Mouse (Mus musculus) lung, embryonic 15.5 days (tissue): ENCODE measurements at regions not wholly inside any gene's neighbourhood (a gene's known extent, or its start where the extent isn't known, plus 50 kb on each side); places are given as distances from the start of the nearest gene placed in this dataset.

Experiments
- ATAC-seq: fragments of 200-750 bp; cut with Nextera tagmentation; 2 replicates; pipeline ENCODE4 v1.8.0; 2017; ENCODE audit warnings: moderate number of reproducible peaks, borderline replicate concordance; ENCODE audit not compliant: low FRiP score, low TSS enrichment; ENCODE audit errors: extremely low read depth
- H3K27ac ChIP-seq: fragments of 300-500 bp; sonication (generic); 2 replicates; pipeline ENCODE4 v1.5.1; 2015; ENCODE audit warnings: moderate library complexity, mild to moderate bottlenecking, inconsistent platforms
- H3K27me3 ChIP-seq: fragments of 300-500 bp; sonication (generic); 2 replicates; pipeline ENCODE4 v1.6.1; 2015; ENCODE audit warnings: inconsistent platforms
- H3K36me3 ChIP-seq: fragments of 300-500 bp; sonication (generic); 2 replicates; pipeline ENCODE4 v1.6.1; 2015; ENCODE audit warnings: inconsistent platforms
- H3K4me1 ChIP-seq: fragments of 300-500 bp; sonication (generic); 2 replicates; pipeline ENCODE4 v1.6.1; 2015; ENCODE audit warnings: inconsistent platforms
- H3K4me2 ChIP-seq: fragments of 300-500 bp; sonication (generic); 2 replicates; pipeline ENCODE4 v1.6.1; 2015; ENCODE audit warnings: inconsistent platforms, mild to moderate bottlenecking, moderate library complexity
- H3K4me3 ChIP-seq: fragments of 300-500 bp; sonication (generic); 2 replicates; pipeline ENCODE4 v1.5.1; 2015; ENCODE audit warnings: mild to moderate bottlenecking, inconsistent platforms
- H3K9ac ChIP-seq: fragments of 300-500 bp; sonication (generic); 2 replicates; pipeline ENCODE4 v1.6.1; 2015; ENCODE audit warnings: inconsistent platforms
- H3K9me3 ChIP-seq: fragments of 300-500 bp; sonication (generic); 2 replicates; pipeline ENCODE4 v1.6.1; 2016; ENCODE audit warnings: inconsistent platforms
- WGBS: fragments of 180-500 bp; shearing (Covaris S2); methylation state at CpG from one replicate; pipeline ENCODE4 v1.1.7; 2015; 5-methylcytosine and 5-hydroxymethylcytosine counted together

GRCm38 (mm10) chr1:186501726-186502125 lies 204.1 kb downstream of the Tgfb2 start:
- ATAC-seq: no peak
- Histone ChIP-seq H3K27ac (no peak overlapping the region), H3K4me3 (no peak overlapping the region), H3K27me3 (no peaks in the 10 kb centered on the region), H3K9ac (no peak overlapping the region), H3K4me2 (no peak overlapping the region), H3K9me3 (no peaks in the 10 kb centered on the region), H3K36me3 (no peaks in the 10 kb centered on the region), H3K4me1 (no peaks in the 10 kb centered on the region)
- WGBS: 86% methylated on average over 1 of the region's 1 CpGs

- ATAC-seq: no peak
- Histone ChIP-seq H3K9ac (no peak overlapping the region), H3K4me3 (no peak overlapping the region), H3K4me2 (no peak overlapping the region), H3K27me3 (no peaks in the 10 kb centered on the region), H3K9me3 (no peaks in the 10 kb centered on the region), H3K27ac (no peak overlapping the region), H3K36me3 (no peaks in the 10 kb centered on the region), H3K4me1 (no peaks in the 10 kb centered on the region)
- 74% methylated on average over 1 of the region's 1 CpGs for WGBS
These were observed 207.9 kb downstream of the Tgfb2 start for GRCm38 (mm10) chr1:186497872-186498271.

- 72% methylated on average over 2 of the region's 2 CpGs for WGBS
- Histone ChIP-seq H3K4me2 (no peak overlapping the region), H3K9me3 (no peaks in the 10 kb centered on the region), H3K4me1 (no peaks in the 10 kb centered on the region), H3K9ac (no peak overlapping the region), H3K36me3 (no peaks in the 10 kb centered on the region), H3K27me3 (no peaks in the 10 kb centered on the region), H3K4me3 (no peak overlapping the region), H3K27ac (no peak overlapping the region)
- ATAC-seq: no peak
These were observed 208.5 kb downstream of the Tgfb2 start for GRCm38 (mm10) chr1:186497333-186497732.

- Histone ChIP-seq H3K4me2 (no peak overlapping the region), H3K4me3 (no peak overlapping the region), H3K27ac (no peak overlapping the region), H3K27me3 (no peaks in the 10 kb centered on the region), H3K9ac (no peak overlapping the region), H3K36me3 (no peaks in the 10 kb centered on the region), H3K4me1 (no peaks in the 10 kb centered on the region), H3K9me3 (no peaks in the 10 kb centered on the region)
- ATAC-seq: no peak
- WGBS: 88% methylated on average over 5 of the region's 5 CpGs
These were observed 211.4 kb downstream of the Tgfb2 start for GRCm38 (mm10) chr1:186494411-186494783.

GRCm38 (mm10) chr1:186493664-186494410 lies 212.0 kb downstream of the Tgfb2 start:
- WGBS: 79% methylated on average over 14 of the region's 14 CpGs
- no peaks in the 10 kb centered on the region for H3K9me3 ChIP-seq
- no peaks in the 10 kb centered on the region for H3K27me3 ChIP-seq
- no peak overlapping the region for H3K27ac ChIP-seq
- no peak overlapping the region for H3K4me2 ChIP-seq
- no peaks in the 10 kb centered on the region for H3K4me1 ChIP-seq
- no peak for ATAC-seq
- no peak overlapping the region for H3K9ac ChIP-seq
- H3K36me3 ChIP-seq: no peaks in the 10 kb centered on the region
- H3K4me3 ChIP-seq: no peak overlapping the region

- Histone ChIP-seq H3K4me1 (peaks cover 10% of the 10 kb centered on the region; the same call in 1 of the 2 replicates), H3K36me3 (no peaks in the 10 kb centered on the region), H3K4me3 (no peak overlapping the region), H3K9ac (no peak overlapping the region), H3K4me2 (peak overlapping the region; percentile 12; the same call in 1 of the 2 replicates), H3K9me3 (no peaks in the 10 kb centered on the region), H3K27me3 (no peaks in the 10 kb centered on the region), H3K27ac (no peak overlapping the region)
- ATAC-seq: peak; percentile 55; the same call in 1 of the 2 replicates
- 37% methylated on average over 8 of the region's 8 CpGs for WGBS
These were observed 223.6 kb downstream of the Tgfb2 start for GRCm38 (mm10) chr1:186482177-186482576.

GRCm38 (mm10) chr1:186480019-186480418 lies 225.8 kb downstream of the Tgfb2 start:
- Histone ChIP-seq H3K9me3 (no peaks in the 10 kb centered on the region), H3K4me3 (no peak overlapping the region), H3K9ac (no peak overlapping the region), H3K27ac (no peak overlapping the region), H3K36me3 (no peaks in the 10 kb centered on the region), H3K4me1 (peaks cover 10% of the 10 kb centered on the region; the same call in 1 of the 2 replicates), H3K4me2 (no peak overlapping the region), H3K27me3 (no peaks in the 10 kb centered on the region)
- no peak for ATAC-seq
- WGBS: 42% methylated on average over 1 of the region's 1 CpGs

- Histone ChIP-seq H3K4me2 (no peak overlapping the region), H3K27ac (no peak overlapping the region), H3K4me3 (no peak overlapping the region), H3K27me3 (no peaks in the 10 kb centered on the region), H3K9me3 (no peaks in the 10 kb centered on the region), H3K9ac (no peak overlapping the region), H3K4me1 (peaks cover 10% of the 10 kb centered on the region; the same call in 1 of the 2 replicates), H3K36me3 (no peaks in the 10 kb centered on the region)
- 64% methylated on average over 8 of the region's 8 CpGs for WGBS
- ATAC-seq: no peak
These were observed 227.2 kb downstream of the Tgfb2 start for GRCm38 (mm10) chr1:186478428-186479238.

GRCm38 (mm10) chr1:186474844-186475243 lies 230.9 kb downstream of the Tgfb2 start:
- no peak overlapping the region for H3K4me3 ChIP-seq
- 0 out of 2 replicates have a peak, but pooled peaks cover 6% of the 10 kb centered on the region for H3K4me1 ChIP-seq
- H3K9ac ChIP-seq: no peak overlapping the region
- H3K27ac ChIP-seq: no peak overlapping the region
- WGBS: 57% methylated on average over 2 of the region's 2 CpGs
- no peaks in the 10 kb centered on the region for H3K36me3 ChIP-seq
- H3K9me3 ChIP-seq: no peaks in the 10 kb centered on the region
- no peak for ATAC-seq
- no peak overlapping the region for H3K4me2 ChIP-seq
- no peaks in the 10 kb centered on the region for H3K27me3 ChIP-seq

- Histone ChIP-seq H3K27ac (no peak overlapping the region), H3K9ac (no peak overlapping the region), H3K4me3 (no peak overlapping the region), H3K4me2 (no peak overlapping the region), H3K36me3 (no peaks in the 10 kb centered on the region), H3K9me3 (no peaks in the 10 kb centered on the region), H3K27me3 (no peaks in the 10 kb centered on the region), H3K4me1 (0 out of 2 replicates have a peak, but pooled peaks cover 6% of the 10 kb centered on the region)
- no peak for ATAC-seq
- WGBS: 64% methylated on average over 1 of the region's 1 CpGs
These were observed 231.4 kb downstream of the Tgfb2 start for GRCm38 (mm10) chr1:186474385-186474784.

- WGBS: 54% methylated on average over 10 of the region's 10 CpGs
- Histone ChIP-seq H3K27ac (no peak overlapping the region), H3K36me3 (no peaks in the 10 kb centered on the region), H3K9me3 (no peaks in the 10 kb centered on the region), H3K4me1 (0 out of 2 replicates have a peak, but pooled peaks cover 6% of the 10 kb centered on the region), H3K4me3 (no peak overlapping the region), H3K4me2 (no peak overlapping the region), H3K27me3 (no peaks in the 10 kb centered on the region), H3K9ac (no peak overlapping the region)
- 0 out of 2 replicates have a peak, but pooled peaks have one; percentile 49 for ATAC-seq
These were observed 232.8 kb downstream of the Tgfb2 start for GRCm38 (mm10) chr1:186472955-186473354.

GRCm38 (mm10) chr1:186465526-186465925 lies 240.3 kb downstream of the Tgfb2 start:
- WGBS: 83% methylated on average over 5 of the region's 5 CpGs
- no peaks in the 10 kb centered on the region for H3K9me3 ChIP-seq
- no peak overlapping the region for H3K4me2 ChIP-seq

More at GRCm38 (mm10) chr1:186465526-186465925, 240.3 kb downstream of the Tgfb2 start:
- H3K4me3 ChIP-seq: no peak overlapping the region
- no peak overlapping the region for H3K9ac ChIP-seq
- H3K4me1 ChIP-seq: no peaks in the 10 kb centered on the region
- H3K36me3 ChIP-seq: no peaks in the 10 kb centered on the region
- no peak for ATAC-seq
- H3K27me3 ChIP-seq: no peaks in the 10 kb centered on the region
- no peak overlapping the region for H3K27ac ChIP-seq
